Mouse (Mus musculus): Measurements from ENCODE around the gene Defb42.

The Defb42 gene

DNA sequence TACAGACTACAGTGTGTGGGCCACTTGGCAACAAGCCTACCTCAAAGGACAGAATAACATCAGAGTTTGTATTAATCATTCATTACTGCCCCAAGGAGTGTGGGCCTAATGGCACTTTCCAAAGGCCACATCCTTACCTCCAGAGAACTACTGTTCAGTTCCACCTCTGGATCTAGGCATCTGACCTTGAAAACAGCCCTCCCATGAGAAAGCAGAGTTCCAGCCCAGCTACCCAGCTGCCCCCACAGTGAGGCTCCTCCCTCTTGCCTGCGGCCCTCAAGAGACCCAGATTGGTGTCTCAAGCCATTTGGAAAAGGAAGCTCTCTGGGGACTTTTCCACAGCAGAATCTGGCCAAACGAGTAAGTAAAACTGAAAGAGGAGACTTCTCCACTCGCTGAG is at the start of gene Defb42:
Gene Defb42, plus strand, starts transcription at position 301 of the 400 bp plus-strand sequence.
- WGBS = 83% methylated on average over 3 of the region's 3 CpGs

DNA sequence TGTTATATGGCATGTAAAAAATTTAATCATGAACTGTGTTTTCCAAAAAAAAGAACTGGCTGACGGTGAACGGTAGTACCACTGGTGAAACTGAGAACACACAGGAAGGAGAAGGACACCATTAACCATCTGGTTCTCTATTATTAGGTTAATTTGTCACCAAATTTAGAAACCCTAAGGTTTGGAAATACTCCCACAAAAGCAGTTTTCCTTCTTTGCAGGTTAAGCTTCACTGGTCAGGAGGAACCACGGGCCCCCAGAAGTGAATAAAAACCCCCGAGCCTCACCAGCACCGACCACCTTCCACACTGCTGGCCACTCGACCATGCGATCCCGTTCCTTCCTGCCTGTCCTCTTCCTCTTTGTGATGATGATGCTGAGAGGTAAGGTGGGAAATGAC is 49.0 kb upstream of the Defb42 start, which contains the start of gene Defb47:
Gene Defb47, plus strand, starts transcription at position 301 of the 400 bp plus-strand sequence.
- WGBS = 89% methylated on average over 8 of the region's 8 CpGs

DNA sequence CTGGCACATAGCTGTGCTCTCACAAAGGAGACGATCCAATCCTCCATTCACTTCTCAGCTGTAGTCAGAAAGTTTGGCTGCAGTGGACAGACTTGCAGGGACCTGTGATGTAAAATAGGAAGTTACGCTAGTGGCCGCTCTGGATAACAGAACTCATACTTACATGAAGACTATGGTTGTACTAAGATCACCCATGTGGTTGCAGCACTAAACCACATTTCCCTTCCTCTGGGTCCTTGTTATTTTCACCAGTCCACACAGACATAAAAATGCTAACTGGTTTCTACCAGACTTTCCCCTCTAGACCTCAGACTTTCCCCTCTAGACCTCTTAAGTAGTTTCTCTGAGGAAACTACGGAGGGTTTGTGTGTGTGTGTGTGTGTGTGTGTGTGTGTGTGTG is 47.8 kb upstream of the Defb42 start:
- 95% methylated on average over 4 of the region's 4 CpGs for WGBS

GRCm38 (mm10) chr14:63002588-63002987 is 44.2 kb upstream of the Defb42 start:
- 43% methylated on average over 2 of the region's 2 CpGs for WGBS

DNA sequence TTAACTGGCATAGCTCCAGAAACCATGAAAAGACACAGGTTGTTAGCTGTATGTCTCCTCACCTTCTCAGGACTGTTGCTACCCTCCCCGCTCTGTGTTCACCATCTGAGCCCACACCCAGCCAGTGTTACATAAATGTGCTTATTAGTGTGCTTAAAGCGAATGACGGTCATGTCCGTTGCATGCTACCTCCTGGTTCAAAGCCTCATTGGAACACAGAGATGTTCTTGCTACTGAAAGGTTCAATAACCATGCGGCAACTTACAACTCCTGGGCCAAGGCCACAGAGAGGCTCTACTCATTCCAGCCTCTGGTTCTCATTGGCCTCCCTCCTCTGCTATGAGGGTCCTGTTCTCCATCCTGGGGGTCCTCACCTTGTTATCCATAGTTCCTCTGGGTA is 35.3 kb upstream of the Defb42 start, which contains the start of gene Defb43:
Gene Defb43, plus strand, starts transcription at position 301 of the 400 bp plus-strand sequence.
- 97% methylated on average over 5 of the region's 5 CpGs for WGBS

DNA sequence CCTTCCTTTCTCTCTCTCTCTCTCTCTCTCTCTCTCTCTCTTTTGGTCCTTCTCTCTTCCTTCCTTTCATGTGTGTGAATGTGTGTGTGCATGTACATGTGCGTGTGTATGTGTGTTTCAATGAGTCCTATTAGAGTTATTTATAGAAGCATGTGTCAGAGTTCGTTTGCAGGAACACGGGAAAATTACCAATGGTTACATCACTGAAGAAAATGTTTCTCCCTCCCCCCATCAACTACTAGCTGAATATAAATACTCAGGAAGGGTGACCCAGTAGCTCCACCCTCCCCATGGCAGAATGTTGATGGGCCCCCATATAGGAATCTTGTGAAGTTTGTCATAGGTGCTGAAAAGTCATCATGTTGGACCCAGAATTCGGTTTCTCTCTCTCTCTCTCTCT is 33.7 kb upstream of the Defb42 start:
- WGBS = 70% methylated on average over 4 of the region's 4 CpGs

- 52% methylated on average over 4 of the region's 4 CpGs for WGBS
Measured at GRCm38 (mm10) chr14:63014667-63015066, 32.1 kb upstream of the Defb42 start.

DNA sequence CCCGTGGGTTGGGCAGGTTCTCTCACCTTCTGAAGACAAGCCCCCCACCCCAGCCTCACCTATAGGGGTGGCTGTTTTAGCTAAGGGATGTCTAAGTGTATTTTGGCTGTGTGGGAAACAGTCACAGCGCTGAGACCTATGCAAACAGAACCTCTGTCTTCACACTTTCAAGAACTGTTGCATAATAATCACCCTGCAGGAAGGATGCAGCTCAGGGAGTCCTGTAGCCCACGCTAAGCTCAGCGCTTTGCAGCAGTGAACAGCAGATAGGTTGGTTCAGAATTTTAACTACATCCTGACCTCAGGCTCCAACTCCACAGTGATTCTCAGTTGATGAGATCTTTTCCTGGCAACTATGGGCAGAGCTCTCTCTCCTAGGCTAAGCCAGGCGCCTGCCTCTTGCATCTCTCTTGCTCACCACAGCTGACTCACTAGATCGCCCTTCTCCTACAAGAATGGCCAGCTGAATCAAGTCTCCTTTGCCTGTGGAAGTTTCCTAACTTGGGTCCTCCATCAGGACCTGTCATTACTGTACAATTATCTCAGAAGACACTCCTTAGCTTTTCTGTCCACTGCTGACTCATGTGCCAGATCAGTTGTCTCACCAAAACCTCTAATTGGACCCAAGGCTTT is 26.2 kb upstream of the Defb42 start:
- 45% methylated on average over 6 of the region's 6 CpGs for WGBS

GRCm38 (mm10) chr14:63049910-63050370 is 3.1 kb downstream of the Defb42 start, which contains the start of gene Defb30:
Defb30 (minus strand) TSS chr14:63049960.
- 67% methylated on average over 14 of the region's 14 CpGs for WGBS

GRCm38 (mm10) chr14:63050769-63051168 is 4.0 kb downstream of the Defb42 start:
- 41% methylated on average over 5 of the region's 5 CpGs for WGBS

GRCm38 (mm10) chr14:63054729-63055128 is 7.9 kb downstream of the Defb42 start:
- WGBS = 33% methylated on average over 6 of the region's 6 CpGs

DNA sequence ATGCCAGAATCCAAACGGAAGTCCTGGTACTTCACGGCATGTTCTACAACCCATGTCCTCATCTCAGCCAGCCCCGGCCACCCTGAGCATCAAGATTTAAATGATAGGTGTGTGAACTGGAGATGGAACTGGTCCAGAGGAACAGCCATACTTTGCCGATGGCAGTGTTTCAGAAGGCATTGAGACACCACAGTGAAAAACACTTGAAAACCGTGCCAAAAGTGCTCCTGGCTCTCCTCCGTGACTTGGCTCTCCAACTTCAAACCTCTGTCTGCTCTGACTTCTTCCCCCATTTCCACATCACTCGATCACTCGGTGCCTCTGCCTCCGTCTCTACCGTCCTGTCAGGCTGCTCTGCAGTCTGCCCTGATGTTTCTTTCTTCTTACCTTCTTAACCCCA is 13.6 kb downstream of the Defb42 start:
- WGBS = 60% methylated on average over 10 of the region's 10 CpGs

DNA sequence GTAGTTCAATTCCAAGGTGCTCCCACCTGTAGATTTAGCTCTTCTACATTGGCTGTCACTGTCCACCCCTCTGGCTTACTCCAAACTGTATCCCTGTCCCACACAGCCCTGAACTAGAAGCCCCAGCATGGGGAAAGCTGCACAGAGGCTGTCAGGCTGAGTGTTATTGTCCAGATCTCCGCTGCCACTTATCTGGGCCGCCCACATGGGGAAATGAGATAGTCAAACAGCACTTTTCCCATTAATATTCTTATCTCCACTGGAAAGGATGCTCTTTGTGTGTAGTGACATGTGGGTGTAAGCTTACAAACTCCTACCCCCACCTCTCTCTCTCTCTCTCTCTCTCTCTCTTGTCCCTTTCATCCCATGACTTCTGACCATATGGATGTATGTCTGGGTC is 15.4 kb downstream of the Defb42 start:
- 98% methylated on average over 2 of the region's 2 CpGs for WGBS

DNA sequence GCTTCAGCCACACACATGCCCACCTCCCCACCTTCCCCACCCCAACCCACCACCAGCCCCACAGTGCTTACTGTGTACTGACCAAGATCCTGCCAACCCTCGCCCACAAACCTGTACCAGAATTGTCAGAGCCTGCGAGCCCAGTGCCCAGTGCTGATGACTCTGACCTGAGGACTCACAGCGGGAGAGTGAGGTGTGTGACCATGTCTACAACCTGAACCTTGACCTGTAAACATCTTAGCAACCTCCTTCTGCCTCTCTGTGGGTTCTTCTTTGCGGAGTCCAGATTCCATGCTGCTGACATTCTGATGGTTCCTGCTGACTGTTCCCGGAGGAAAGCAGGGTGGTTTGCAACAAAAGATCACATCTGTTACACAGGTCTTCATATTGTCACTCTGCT is 18.6 kb downstream of the Defb42 start:
- 77% methylated on average over 5 of the region's 5 CpGs for WGBS

GRCm38 (mm10) chr14:63066630-63067310 is 20.0 kb downstream of the Defb42 start:
- 18% methylated on average over 16 of the region's 16 CpGs for WGBS

DNA sequence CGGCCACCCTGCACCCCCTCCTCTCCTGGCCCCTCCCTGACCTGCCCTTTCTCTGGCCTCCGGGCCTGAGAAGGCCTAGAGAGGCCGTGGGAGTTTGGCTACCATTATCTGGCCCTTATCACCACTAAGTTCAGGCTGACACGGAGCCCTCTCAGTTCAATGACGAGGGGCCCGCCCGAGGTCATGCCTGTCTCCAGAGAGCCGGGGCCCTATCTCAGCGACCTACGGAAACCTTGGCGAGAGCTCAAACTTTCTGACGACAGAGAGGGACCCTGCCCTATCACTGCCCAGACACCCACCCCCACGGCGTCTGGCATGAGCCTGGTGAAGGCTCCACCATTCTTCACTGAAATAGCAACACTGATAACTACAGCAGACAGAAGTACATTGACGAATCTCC is 20.9 kb downstream of the Defb42 start:
- 84% methylated on average over 15 of the region's 15 CpGs for WGBS

All from cerebral cortex, adult 2 months (tissue).